Mouse (Mus musculus) ES-Bruce4 (cell line): ENCODE measurements around the gene Ulk2.

Source experiments
- CTCF ChIP-seq: IDR thresholded peaks from one replicate; pipeline ENCODE4 v1.8.1; 2011; ENCODE audit warnings: low read depth, low read length
- EP300 ChIP-seq: IDR thresholded peaks from 2 replicates; pipeline ENCODE4 v1.6.1; 2011; ENCODE audit warnings: low read depth, low read length; ENCODE audit not compliant: insufficient read depth
- POLR2A ChIP-seq: IDR thresholded peaks from one replicate; pipeline ENCODE4 v1.8.1; 2011; ENCODE audit warnings: low read length; ENCODE audit not compliant: insufficient read depth

GRCm38 (mm10) chr11:61851195-61851594 is 3.7 kb downstream of the Ulk2 start:
- no peak for TF ChIP-seq POLR2A
- no peak for TF ChIP-seq EP300
- TF ChIP-seq CTCF = no peak
